Mouse (Mus musculus): ENCODE results near the gene Kcnh4. TPM values are rescaled to one million over a fixed set of nuclear protein-coding genes. Genes with fewer than 3 reads are reported as not detected.

The Kcnh4 gene
- polyA plus RNA-seq, 1 experiment from 2014 or later = 0.12 TPM

DNA sequence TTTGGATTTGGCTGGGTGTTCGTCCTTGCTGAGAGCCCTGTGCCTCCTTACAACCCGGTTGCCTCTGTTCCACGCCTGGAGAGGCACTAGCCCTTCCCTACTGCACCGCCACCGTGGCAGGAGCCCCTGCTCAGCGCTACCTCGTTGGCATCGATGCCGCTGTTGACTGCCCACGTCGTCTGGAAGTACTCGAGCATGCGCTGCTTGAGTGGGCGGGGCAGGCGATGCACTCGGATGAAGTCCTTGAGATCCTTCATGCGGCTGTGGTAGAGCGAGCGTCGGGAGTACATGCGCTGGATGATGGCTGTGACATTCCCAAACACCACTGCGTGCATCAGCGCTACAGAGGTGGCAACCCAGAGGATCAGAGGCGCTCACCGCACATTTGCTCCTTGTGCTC, 10.3 kb downstream of the Kcnh4 start:
- Histone ChIP-seq H3K27ac (ENCODE audit: low read depth, low read length) (no peak overlapping the region), H3K4me2 (replicated peaks; ENCODE audit: low read depth) (no peak overlapping the region), H3K9me3 (ENCODE audit: control insufficient read depth) (no peaks in the 10 kb centered on the region), H3K4me3 (ENCODE audit: low read depth, low read length) (no peak overlapping the region), H3K27me3 (replicated peaks; ENCODE audit: control insufficient read depth, insufficient read depth, low read length) (peaks cover 15% of the 10 kb centered on the region; the same call in 1 of the 2 replicates), H3K4me1 (replicated peaks; ENCODE audit: control insufficient read depth, insufficient read depth, low read length) (no peaks in the 10 kb centered on the region), H3K9ac (ENCODE audit: low read depth, low read length) (no peak overlapping the region), H3K36me3 (ENCODE audit: control insufficient read depth, insufficient read depth) (no peaks in the 10 kb centered on the region)
- no peak for ATAC-seq
- 28% methylated on average over 25 of the region's 25 CpGs for WGBS
- no peak for TF ChIP-seq CTCF (IDR thresholded peaks at IDR 0.05; ENCODE audit: low read depth)

DNA sequence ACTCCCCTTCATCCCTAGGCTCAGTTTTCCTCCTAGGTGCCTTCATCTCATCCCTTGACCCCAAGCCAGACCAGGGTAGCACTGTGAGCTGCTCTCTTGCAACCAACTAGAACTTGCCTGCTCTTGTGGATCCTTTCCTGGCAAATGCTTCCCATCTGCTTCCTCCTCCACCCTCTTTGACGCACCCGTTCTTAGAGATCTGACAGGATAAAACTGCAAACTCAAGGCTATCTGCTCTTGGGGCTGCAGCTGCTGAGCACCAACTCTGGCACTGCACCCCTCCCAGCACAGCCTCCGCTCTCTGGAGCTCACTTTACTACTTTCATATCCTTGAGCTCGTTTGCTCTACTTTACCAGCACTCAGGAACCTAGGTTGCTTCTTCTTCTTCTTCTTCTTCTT, 11.1 kb downstream of the Kcnh4 start:
- H3K36me3 ChIP-seq (ENCODE audit: control insufficient read depth, insufficient read depth) = no peaks in the 10 kb centered on the region
- no peaks in the 10 kb centered on the region for H3K9me3 ChIP-seq (ENCODE audit: control insufficient read depth)
- H3K4me1 ChIP-seq (replicated peaks; ENCODE audit: control insufficient read depth, insufficient read depth, low read length) = no peaks in the 10 kb centered on the region
- H3K4me3 ChIP-seq (ENCODE audit: low read depth, low read length) = no peak overlapping the region
- no peak overlapping the region for H3K27ac ChIP-seq (ENCODE audit: low read depth, low read length)
- H3K27me3 ChIP-seq (replicated peaks; ENCODE audit: control insufficient read depth, insufficient read depth, low read length) = peaks cover 15% of the 10 kb centered on the region; the same call in 1 of the 2 replicates
- no peak overlapping the region for H3K9ac ChIP-seq (ENCODE audit: low read depth, low read length)
- no peak overlapping the region for H3K4me2 ChIP-seq (replicated peaks; ENCODE audit: low read depth)
- no peak for ATAC-seq
- whole genome bisulfite sequencing = 44% methylated on average over 4 of the region's 4 CpGs
- TF ChIP-seq CTCF (IDR thresholded peaks at IDR 0.05; ENCODE audit: low read depth) = no peak

DNA sequence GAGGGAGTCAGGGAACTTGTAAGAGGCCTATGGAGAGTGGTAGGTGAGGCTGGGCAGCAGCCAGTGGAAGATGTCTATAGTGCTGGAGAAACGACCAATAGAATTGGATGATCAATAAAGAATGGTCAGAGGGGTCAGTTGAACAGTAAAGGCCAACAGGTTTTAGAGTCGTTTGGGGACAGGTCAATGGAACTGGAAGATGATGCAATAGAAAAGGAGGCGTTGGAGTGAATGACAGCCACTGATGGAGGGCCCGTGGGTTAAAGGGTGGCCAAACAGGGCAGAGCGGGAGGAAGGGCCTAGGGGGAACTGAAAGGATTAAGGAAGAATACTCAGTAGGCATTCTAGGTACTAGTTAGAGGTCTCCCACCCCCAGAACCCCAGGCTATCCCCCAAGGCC, 12.6 kb downstream of the Kcnh4 start:
- H3K36me3 ChIP-seq (ENCODE audit: control insufficient read depth, insufficient read depth) = no peaks in the 10 kb centered on the region
- no peak overlapping the region for H3K27ac ChIP-seq (ENCODE audit: low read depth, low read length)
- ATAC-seq = no peak
- no peak overlapping the region for H3K9ac ChIP-seq (ENCODE audit: low read depth, low read length)
- peaks cover 15% of the 10 kb centered on the region; the same call in 1 of the 2 replicates for H3K27me3 ChIP-seq (replicated peaks; ENCODE audit: control insufficient read depth, insufficient read depth, low read length)
- no peak overlapping the region for H3K4me3 ChIP-seq (ENCODE audit: low read depth, low read length)
- no peaks in the 10 kb centered on the region for H3K4me1 ChIP-seq (replicated peaks; ENCODE audit: control insufficient read depth, insufficient read depth, low read length)
- WGBS = 65% methylated on average over 5 of the region's 5 CpGs
- no peaks in the 10 kb centered on the region for H3K9me3 ChIP-seq (ENCODE audit: control insufficient read depth)
- H3K4me2 ChIP-seq (replicated peaks; ENCODE audit: low read depth) = no peak overlapping the region
- no peak for TF ChIP-seq CTCF (IDR thresholded peaks at IDR 0.05; ENCODE audit: low read depth)

DNA sequence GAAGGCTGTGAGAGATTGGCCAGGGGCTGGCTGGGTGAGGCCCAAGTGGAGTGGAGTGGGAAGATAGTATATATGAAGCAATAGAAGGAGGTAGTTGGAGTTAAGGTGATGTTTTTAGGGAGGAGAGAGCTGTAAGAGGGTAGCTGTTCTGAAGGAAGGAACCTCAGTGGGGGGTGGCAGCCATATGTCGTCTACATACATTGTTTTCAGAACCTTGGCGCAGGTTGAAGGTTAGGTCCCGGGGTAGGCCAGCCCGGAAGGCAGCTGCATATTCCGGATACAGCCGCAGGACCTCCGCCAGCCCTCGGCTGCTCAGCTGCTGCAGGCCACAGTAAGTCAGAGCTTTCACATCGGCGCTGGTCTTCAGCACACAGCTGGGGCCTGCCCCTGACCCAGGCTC, 13.2 kb downstream of the Kcnh4 start:
- no peak for ATAC-seq
- WGBS = 80% methylated on average over 10 of the region's 10 CpGs
- Histone ChIP-seq H3K4me2 (replicated peaks; ENCODE audit: low read depth) (no peak overlapping the region), H3K9ac (ENCODE audit: low read depth, low read length) (no peak overlapping the region), H3K36me3 (ENCODE audit: control insufficient read depth, insufficient read depth) (no peaks in the 10 kb centered on the region), H3K4me1 (replicated peaks; ENCODE audit: control insufficient read depth, insufficient read depth, low read length) (no peaks in the 10 kb centered on the region), H3K9me3 (ENCODE audit: control insufficient read depth) (no peaks in the 10 kb centered on the region), H3K27me3 (replicated peaks; ENCODE audit: control insufficient read depth, insufficient read depth, low read length) (0 out of 2 replicates have a peak, but pooled peaks cover 12% of the 10 kb centered on the region), H3K27ac (ENCODE audit: low read depth, low read length) (no peak overlapping the region), H3K4me3 (ENCODE audit: low read depth, low read length) (no peak overlapping the region)
- TF ChIP-seq CTCF (IDR thresholded peaks at IDR 0.05; ENCODE audit: low read depth) = no peak

DNA sequence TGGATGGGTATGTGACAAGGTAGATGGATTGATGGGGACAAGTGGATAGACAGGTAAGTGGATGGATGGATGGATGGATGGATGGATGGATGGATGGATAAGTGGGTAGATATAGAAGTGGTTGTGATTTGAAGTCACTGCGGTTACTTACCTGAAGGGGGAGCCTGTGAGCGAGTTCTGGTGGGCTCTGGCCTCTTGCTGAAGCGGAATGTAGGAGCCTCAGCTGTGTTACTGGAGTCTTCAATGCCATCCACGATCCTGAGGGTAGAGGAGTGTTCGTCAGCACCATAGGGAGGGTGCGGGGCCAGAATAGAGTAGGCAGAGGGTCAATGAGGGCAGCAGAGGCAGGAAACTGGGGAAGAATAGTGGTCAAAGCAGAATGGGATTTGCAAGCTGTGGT, 14.7 kb downstream of the Kcnh4 start:
- Histone ChIP-seq H3K4me1 (replicated peaks; ENCODE audit: control insufficient read depth, insufficient read depth, low read length) (no peaks in the 10 kb centered on the region), H3K9me3 (ENCODE audit: control insufficient read depth) (no peaks in the 10 kb centered on the region), H3K27ac (ENCODE audit: low read depth, low read length) (no peak overlapping the region), H3K36me3 (ENCODE audit: control insufficient read depth, insufficient read depth) (no peaks in the 10 kb centered on the region), H3K9ac (ENCODE audit: low read depth, low read length) (no peak overlapping the region), H3K4me2 (replicated peaks; ENCODE audit: low read depth) (no peak overlapping the region), H3K27me3 (replicated peaks; ENCODE audit: control insufficient read depth, insufficient read depth, low read length) (0 out of 2 replicates have a peak, but pooled peaks cover 12% of the 10 kb centered on the region), H3K4me3 (ENCODE audit: low read depth, low read length) (no peak overlapping the region)
- 16% methylated on average over 6 of the region's 6 CpGs for WGBS
- peak; percentile 78 for TF ChIP-seq CTCF (IDR thresholded peaks at IDR 0.05; ENCODE audit: low read depth)
- ATAC-seq = no peak

DNA sequence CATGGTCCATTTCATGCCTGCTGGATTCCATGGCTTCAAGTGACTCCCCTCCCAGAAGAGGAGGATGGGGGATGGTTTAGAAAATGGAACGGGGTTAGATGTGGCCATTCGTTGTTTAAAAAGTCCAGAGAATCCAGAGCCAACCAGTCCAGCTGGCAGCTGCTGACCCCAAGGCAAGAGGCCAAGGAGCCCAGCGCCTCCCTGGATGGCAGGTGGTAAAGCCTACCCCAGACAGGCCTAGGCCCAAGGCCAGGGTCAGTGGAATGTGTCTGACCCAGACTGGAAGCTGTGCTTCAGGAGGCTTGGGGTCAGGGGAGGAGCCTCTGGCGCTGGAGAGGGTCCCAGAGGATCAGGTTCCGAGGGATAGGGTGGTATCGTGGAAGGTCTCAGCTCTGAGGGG, 18.4 kb downstream of the Kcnh4 start:
- no peaks in the 10 kb centered on the region for H3K27me3 ChIP-seq (replicated peaks; ENCODE audit: control insufficient read depth, insufficient read depth, low read length)
- no peak for ATAC-seq
- no peak overlapping the region for H3K4me2 ChIP-seq (replicated peaks; ENCODE audit: low read depth)
- H3K36me3 ChIP-seq (ENCODE audit: control insufficient read depth, insufficient read depth) = no peaks in the 10 kb centered on the region
- WGBS = 65% methylated on average over 6 of the region's 6 CpGs
- no peaks in the 10 kb centered on the region for H3K4me1 ChIP-seq (replicated peaks; ENCODE audit: control insufficient read depth, insufficient read depth, low read length)
- no peak overlapping the region for H3K4me3 ChIP-seq (ENCODE audit: low read depth, low read length)
- no peaks in the 10 kb centered on the region for H3K9me3 ChIP-seq (ENCODE audit: control insufficient read depth)
- no peak overlapping the region for H3K27ac ChIP-seq (ENCODE audit: low read depth, low read length)
- no peak overlapping the region for H3K9ac ChIP-seq (ENCODE audit: low read depth, low read length)
- no peak for TF ChIP-seq CTCF (IDR thresholded peaks at IDR 0.05; ENCODE audit: low read depth)

DNA sequence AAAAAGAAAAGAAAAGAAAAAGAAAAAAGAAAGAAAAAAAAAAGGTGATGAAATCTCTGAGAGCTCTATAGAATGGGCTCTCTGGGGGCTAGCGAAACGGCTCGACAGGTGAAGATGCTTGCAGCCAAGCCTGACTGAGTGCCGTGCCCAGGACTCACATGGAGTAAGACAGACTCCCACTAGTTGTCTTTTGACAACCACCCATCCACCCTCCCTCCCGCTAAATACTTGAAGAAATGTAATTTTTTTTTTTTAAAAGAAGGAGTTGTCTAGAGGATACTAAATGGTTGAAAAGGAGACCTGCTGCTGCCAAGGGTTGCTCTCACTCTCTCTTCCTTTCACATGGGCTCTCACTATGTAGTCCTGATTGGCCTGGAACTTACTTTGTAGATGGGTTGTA, 21.0 kb downstream of the Kcnh4 start:
- peak overlapping the region; percentile 77 for H3K4me2 ChIP-seq (replicated peaks; ENCODE audit: low read depth)
- no peak for ATAC-seq
- H3K36me3 ChIP-seq (ENCODE audit: control insufficient read depth, insufficient read depth) = 0 out of 2 replicates have a peak, but pooled peaks cover 5% of the 10 kb centered on the region
- H3K4me3 ChIP-seq (ENCODE audit: low read depth, low read length) = peak overlapping the region; percentile 98
- no peaks in the 10 kb centered on the region for H3K9me3 ChIP-seq (ENCODE audit: control insufficient read depth)
- no peaks in the 10 kb centered on the region for H3K4me1 ChIP-seq (replicated peaks; ENCODE audit: control insufficient read depth, insufficient read depth, low read length)
- H3K9ac ChIP-seq (ENCODE audit: low read depth, low read length) = no peak overlapping the region
- H3K27ac ChIP-seq (ENCODE audit: low read depth, low read length) = no peak overlapping the region
- WGBS = 15% methylated on average over 5 of the region's 5 CpGs
- no peaks in the 10 kb centered on the region for H3K27me3 ChIP-seq (replicated peaks; ENCODE audit: control insufficient read depth, insufficient read depth, low read length)
- TF ChIP-seq CTCF (IDR thresholded peaks at IDR 0.05; ENCODE audit: low read depth) = no peak

Data from intestine, postnatal 0 days (tissue).